In the genomic region with DNA sequence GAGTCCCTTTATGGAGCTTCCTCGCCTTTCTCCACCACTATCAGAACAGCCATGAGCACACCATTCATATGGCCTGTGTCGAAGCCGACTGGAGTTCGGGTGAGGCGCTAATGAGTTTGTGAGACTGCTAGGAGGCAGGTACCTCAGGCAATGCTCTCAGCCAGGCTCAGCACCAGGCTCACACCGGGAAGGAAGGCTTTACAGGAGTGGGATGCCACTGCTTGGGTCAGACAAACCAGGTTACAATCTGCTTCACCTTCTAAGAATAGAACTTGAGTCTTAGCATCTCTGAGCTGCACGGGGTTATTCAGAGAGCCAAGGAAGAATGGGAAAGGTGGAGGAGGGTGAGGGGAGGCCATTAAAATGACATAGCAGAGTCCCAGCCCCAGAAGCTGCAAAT, we compare ENCODE assay signal across 18 mouse cellular contexts. TPM values are rescaled to one million over a fixed set of nuclear protein-coding genes. Genes with fewer than 3 reads are reported as not detected.
DNase-seq lines count a peak whose midpoint lies in the region; TF ChIP-seq lines count a peak whose summit lies in the region.
"Had no signal": no experiment of that assay in that cellular context is flagged by ENCODE, and none has a peak within 500 bp of the region (broad histone marks: within the 10 kb centered on the region; RNA-seq: fewer than 3 reads in every experiment).

No protein-coding gene starts in this region.

- 90% methylated on average over 7 of the region's 7 CpGs for WGBS in thymus, adult 2 months

- TF ChIP-seq CTCF in thymus, adult 2 months (IDR thresholded peaks at IDR 0.05; ENCODE audit: borderline replicate concordance, control insufficient read depth, extremely low read depth, insufficient read depth, low read length, poor library complexity), result no peak

- TF ChIP-seq POLR2A in thymus, adult 2 months (IDR thresholded peaks at IDR 0.05; ENCODE audit: control insufficient read depth, extremely low read depth, insufficient read depth, low read length, poor library complexity), result no peak

- H3K27ac ChIP-seq in thymus, adult 2 months (ENCODE audit: control insufficient read depth, insufficient read depth, low read length), result no peak overlapping the region
- H3K27ac ChIP-seq: hindbrain, embryonic 13.5 days; hindbrain, postnatal 0 days had no signal

- peak; percentile 64 for DNase-seq in retina, adult 2 months (ENCODE audit: low read depth, low spot score)
- DNase-seq in retina, embryonic 14.5 days (ENCODE audit: low spot score), result no peak
- DNase-seq in cerebellum, adult 18-20 months, result peak; percentile 49 to 56
- peak; percentile 67 for DNase-seq in cerebellum, adult 9-11 months
- peak; percentile 53 to 55 for DNase-seq in cerebellum, postnatal 36 days
- DNase-seq in layer of hippocampus, adult 11-12 months (ENCODE audit: low spot score), result no peak
- no peak for DNase-seq in thymus, adult 2 months
- no peak for DNase-seq in ovary, postnatal 36 days (ENCODE audit: low spot score)
- DNase-seq: adrenal gland, adult 2 months; adrenal gland, postnatal 25 days; embryo, embryonic 11 days; gastrocnemius, postnatal 14 days; heart, postnatal 14 days; kidney, adult 11 months had no signal

- no peaks in the 10 kb centered on the region for H3K36me3 ChIP-seq in thymus, adult 2 months (ENCODE audit: control insufficient read depth, insufficient read depth, low read length)
- H3K36me3 ChIP-seq: heart, embryonic 15.5 days; hindbrain, embryonic 13.5 days had no signal

- no peak overlapping the region for H3K4me3 ChIP-seq in thymus, adult 2 months (ENCODE audit: control insufficient read depth, insufficient read depth, low read length)
- H3K4me3 ChIP-seq: embryonic facial prominence, embryonic 12.5 days; heart, embryonic 15.5 days; hindbrain, embryonic 13.5 days had no signal

- no peaks in the 10 kb centered on the region for H3K27me3 ChIP-seq in thymus, adult 2 months (ENCODE audit: control insufficient read depth, insufficient read depth, low read length)
- H3K27me3 ChIP-seq: embryonic facial prominence, embryonic 12.5 days; heart, embryonic 15.5 days; hindbrain, embryonic 13.5 days had no signal

- H3K4me1 ChIP-seq in thymus, adult 2 months (replicated peaks; ENCODE audit: control insufficient read depth, insufficient read depth, low read length), result no peaks in the 10 kb centered on the region
- H3K4me1 ChIP-seq: hindbrain, embryonic 13.5 days had no signal

RNA-seq across cellular contexts. Expression of a gene that starts 16.0 kb away (rescaled TPM):
- polyA plus RNA-seq in thymus, adult 2 months (2012; rRNA removed), result 0.66 and 1.0 TPM in 2 replicates

Comparison
In these comparisons a context has a peak if more than half of its experiments do, and no peak if none do; other contexts are left out.
1. DNase-seq: peak in retina, adult 2 months (single experiment), cerebellum, adult 18-20 months (2 of 2), cerebellum, adult 9-11 months (single experiment) and cerebellum, postnatal 36 days (2 of 2); none in retina, embryonic 14.5 days (single experiment), layer of hippocampus, adult 11-12 months (single experiment), thymus, adult 2 months (single experiment) and ovary, postnatal 36 days (single experiment).